Mouse (Mus musculus) stomach, postnatal 0 days (tissue): ENCODE measurements around the gene Phf14. TPM values are rescaled to one million over a fixed set of nuclear protein-coding genes. Genes with fewer than 3 reads are reported as not detected.

Experiments used
- ATAC-seq: fragments of 200-750 bp; cut with Nextera tagmentation; 2 replicates; pipeline ENCODE4 v1.8.0; 2017; ENCODE audit not compliant: low FRiP score, low TSS enrichment
- DNase-seq: peaks from one replicate; pipeline ENCODE4 v3.0.0-alpha.2; 2016; ENCODE audit warnings: low spot score
- H3K27ac ChIP-seq: fragments of 300-500 bp; sonication (generic); replicated peaks from 2 replicates; pipeline ENCODE4 v1.5.1; 2014; ENCODE audit warnings: mild to moderate bottlenecking, control low read depth
- H3K27me3 ChIP-seq: fragments of 300-500 bp; sonication (generic); 2 replicates; pipeline ENCODE4 v1.6.1; 2014; ENCODE audit warnings: low read length; ENCODE audit not compliant: control insufficient read depth, insufficient read depth
- H3K36me3 ChIP-seq: fragments of 300-500 bp; sonication (generic); 2 replicates; pipeline ENCODE4 v1.6.1; 2014; ENCODE audit warnings: low read length, mixed read lengths; ENCODE audit not compliant: control insufficient read depth, insufficient read depth
- H3K4me1 ChIP-seq: fragments of 300-500 bp; sonication (generic); replicated peaks from 2 replicates; pipeline ENCODE4 v1.6.1; 2014; ENCODE audit warnings: antibody characterized with exemption; ENCODE audit not compliant: control insufficient read depth, insufficient read depth
- H3K4me2 ChIP-seq: fragments of 300-500 bp; sonication (generic); replicated peaks from 2 replicates; pipeline ENCODE4 v1.6.1; 2014; ENCODE audit warnings: low read depth, mild to moderate bottlenecking, control low read depth, moderate library complexity
- H3K4me3 ChIP-seq: fragments of 300-500 bp; sonication (generic); 2 replicates; pipeline ENCODE4 v1.5.1; 2014; ENCODE audit warnings: low read depth, low read length, control low read depth
- H3K9ac ChIP-seq: fragments of 300-500 bp; sonication (generic); 2 replicates; pipeline ENCODE4 v1.6.1; 2014; ENCODE audit warnings: mild to moderate bottlenecking, low read length, control low read depth, mixed read lengths
- H3K9me3 ChIP-seq: fragments of 300-500 bp; sonication (generic); 2 replicates; pipeline ENCODE4 v1.6.1; 2016; ENCODE audit warnings: low read length; ENCODE audit not compliant: control insufficient read depth
- CTCF ChIP-seq: IDR thresholded peaks from 2 replicates; pipeline ENCODE4 v1.5.1; 2016; ENCODE audit warnings: antibody characterized with exemption, low read depth, mild to moderate bottlenecking, moderate library complexity
- EP300 ChIP-seq: optimal IDR thresholded peaks from 2 replicates; pipeline ENCODE3; 2016; ENCODE audit warnings: antibody characterized with exemption
- WGBS: fragments of 180-500 bp; shearing (Covaris S2); extraction: QIAGEN DNeasy Blood & Tissue Kit; methylation state at CpG from one replicate; pipeline ENCODE4 v1.1.7; 2014; 5-methylcytosine and 5-hydroxymethylcytosine counted together
- polyA plus RNA-seq: library from polyadenylated mRNA; unstranded; fragments of >200 nt; fragmentation: Nextera tagmentation; extraction: Ambion mirVana; gene quantifications from 2 replicates; pipeline ENCODE4 v1.2.1, GENCODE M21; 2015

The Phf14 gene
- polyA plus RNA-seq, 1 experiment from 2014 or later: 58.7 TPM

- H3K27ac ChIP-seq: no peak overlapping the region
- H3K4me3 ChIP-seq: no peak overlapping the region
- TF ChIP-seq CTCF (no peak), EP300 (no peak)
- no peak overlapping the region for H3K4me2 ChIP-seq
- no peaks in the 10 kb centered on the region for H3K27me3 ChIP-seq
- DNase-seq: no peak
- ATAC-seq: no peak
- H3K9me3 ChIP-seq: no peaks in the 10 kb centered on the region
- no peak overlapping the region for H3K9ac ChIP-seq
- H3K36me3 ChIP-seq: no peaks in the 10 kb centered on the region
- WGBS: 46% methylated on average over 3 of the region's 3 CpGs
- no peaks in the 10 kb centered on the region for H3K4me1 ChIP-seq
Observed at GRCm38 (mm10) chr6:12054149-12054548, 146.5 kb downstream of the Phf14 start.

- H3K36me3 ChIP-seq: no peaks in the 10 kb centered on the region
- DNase-seq: no peak
- H3K27me3 ChIP-seq: no peaks in the 10 kb centered on the region
- no peak for ATAC-seq
- H3K4me1 ChIP-seq: no peaks in the 10 kb centered on the region
- H3K9ac ChIP-seq: no peak overlapping the region
- H3K27ac ChIP-seq: no peak overlapping the region
- H3K9me3 ChIP-seq: no peaks in the 10 kb centered on the region
- no peak overlapping the region for H3K4me3 ChIP-seq
- TF ChIP-seq EP300 (no peak), CTCF (no peak)
- no peak overlapping the region for H3K4me2 ChIP-seq
- WGBS: 87% methylated on average over 5 of the region's 5 CpGs
Observed at GRCm38 (mm10) chr6:12058717-12059116, 151.1 kb downstream of the Phf14 start.

DNA sequence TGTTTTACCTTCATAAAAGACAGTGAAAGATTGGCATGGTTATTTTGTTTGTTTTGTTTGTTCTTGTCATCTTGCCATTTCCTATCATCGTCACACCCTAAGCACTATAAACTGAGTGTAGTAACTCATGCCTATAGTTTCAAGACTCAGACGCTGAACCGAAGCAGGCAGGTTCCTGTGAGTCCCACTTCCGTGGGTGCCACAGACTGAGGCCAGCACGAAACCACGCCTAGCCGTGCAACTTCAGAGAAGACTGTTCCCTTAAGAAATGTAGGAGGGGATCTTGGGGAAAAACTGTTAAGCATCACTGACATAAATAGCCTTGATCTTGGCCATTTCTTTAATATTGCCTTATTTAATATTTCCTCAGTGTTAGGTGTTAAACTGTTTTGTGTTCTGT is 152.4 kb downstream of the Phf14 start:
- TF ChIP-seq CTCF (no peak), EP300 (no peak)
- no peak for DNase-seq
- H3K27ac ChIP-seq: no peak overlapping the region
- WGBS: 84% methylated on average over 7 of the region's 7 CpGs
- ATAC-seq: no peak
- no peaks in the 10 kb centered on the region for H3K36me3 ChIP-seq
- no peaks in the 10 kb centered on the region for H3K27me3 ChIP-seq
- no peaks in the 10 kb centered on the region for H3K9me3 ChIP-seq
- H3K4me1 ChIP-seq: no peaks in the 10 kb centered on the region
- no peak overlapping the region for H3K4me2 ChIP-seq
- no peak overlapping the region for H3K9ac ChIP-seq
- H3K4me3 ChIP-seq: no peak overlapping the region

DNA sequence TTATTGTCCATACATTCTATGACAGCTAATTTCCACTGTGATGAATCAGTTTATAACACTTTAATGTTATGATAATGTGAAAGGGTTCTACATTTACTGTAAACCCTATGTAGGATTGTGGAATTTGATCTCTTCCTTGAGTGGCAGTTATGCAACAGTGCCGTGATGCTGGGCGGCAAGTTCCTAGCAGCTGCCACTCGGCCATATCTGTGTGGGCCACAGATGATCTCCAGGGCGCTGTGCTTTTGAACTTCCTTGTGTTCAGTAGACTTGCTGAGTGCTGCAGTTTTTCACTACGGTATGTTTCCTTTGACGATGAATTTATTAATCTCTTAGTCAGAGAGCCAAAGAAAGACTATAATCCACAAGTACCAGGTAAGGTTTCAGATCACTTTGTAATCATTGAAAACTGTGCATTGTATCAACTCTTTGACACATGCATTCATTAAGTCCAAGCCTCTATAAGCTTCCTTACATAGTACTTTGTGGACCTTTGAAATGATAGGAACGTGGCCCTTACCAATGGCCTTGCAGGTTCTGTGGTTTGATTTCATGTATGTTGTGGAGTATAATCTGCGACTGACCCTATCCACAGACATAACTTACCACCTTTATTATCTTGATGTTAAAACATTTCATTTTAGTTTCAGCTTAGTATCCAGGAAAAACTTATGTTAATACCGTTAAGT is 153.0 kb downstream of the Phf14 start:
- no peaks in the 10 kb centered on the region for H3K4me1 ChIP-seq
- 79% methylated on average over 9 of the region's 9 CpGs for WGBS
- H3K27ac ChIP-seq: no peak overlapping the region
- DNase-seq (no peak), ATAC-seq (no peak)
- no peak for TF ChIP-seq EP300
- no peak for TF ChIP-seq CTCF
- H3K4me3 ChIP-seq: no peak overlapping the region
- no peaks in the 10 kb centered on the region for H3K27me3 ChIP-seq
- H3K9ac ChIP-seq: no peak overlapping the region
- H3K9me3 ChIP-seq: no peaks in the 10 kb centered on the region
- H3K4me2 ChIP-seq: no peak overlapping the region
- H3K36me3 ChIP-seq: no peaks in the 10 kb centered on the region

- H3K9ac ChIP-seq: no peak overlapping the region
- no peak for TF ChIP-seq CTCF
- no peak for TF ChIP-seq EP300
- H3K27ac ChIP-seq: no peak overlapping the region
- no peak for DNase-seq
- no peak for ATAC-seq
- H3K9me3 ChIP-seq: no peaks in the 10 kb centered on the region
- H3K36me3 ChIP-seq: no peaks in the 10 kb centered on the region
- no peak overlapping the region for H3K4me2 ChIP-seq
- H3K4me1 ChIP-seq: no peaks in the 10 kb centered on the region
- 72% methylated on average over 4 of the region's 4 CpGs for WGBS
- H3K4me3 ChIP-seq: no peak overlapping the region
- H3K27me3 ChIP-seq: no peaks in the 10 kb centered on the region
Observed at GRCm38 (mm10) chr6:12067956-12068355, 160.3 kb downstream of the Phf14 start.

- TF ChIP-seq CTCF (no peak), EP300 (no peak)
- ATAC-seq (no peak), DNase-seq (no peak)
- WGBS: 77% methylated on average over 2 of the region's 2 CpGs
- Histone ChIP-seq H3K36me3 (no peaks in the 10 kb centered on the region), H3K4me3 (no peak overlapping the region), H3K9me3 (no peaks in the 10 kb centered on the region), H3K4me1 (no peaks in the 10 kb centered on the region), H3K9ac (no peak overlapping the region), H3K27ac (no peak overlapping the region), H3K27me3 (no peaks in the 10 kb centered on the region), H3K4me2 (no peak overlapping the region)
Observed at GRCm38 (mm10) chr6:12069357-12069756, 161.7 kb downstream of the Phf14 start.
